Mouse (Mus musculus) heart, embryonic 13.5 days (tissue): ENCODE measurements around the gene Mmp28. TPM values are rescaled to one million over a fixed set of nuclear protein-coding genes. Genes with fewer than 3 reads are reported as not detected.

Experiments
- ATAC-seq: fragments of 200-750 bp; cut with Nextera tagmentation; 2 replicates; pipeline ENCODE4 v1.8.0; 2017; ENCODE audit warnings: moderate TSS enrichment; ENCODE audit not compliant: insufficient number of reproducible peaks, low FRiP score, low TSS enrichment; ENCODE audit errors: extremely low read depth
- H3K27ac ChIP-seq: fragments of 300-500 bp; sonication (generic); replicated peaks from 2 replicates; pipeline ENCODE4 v1.5.1; 2015; ENCODE audit warnings: moderate library complexity, mild to moderate bottlenecking, inconsistent platforms
- H3K27me3 ChIP-seq: fragments of 300-500 bp; sonication (generic); replicated peaks from 2 replicates; pipeline ENCODE4 v1.6.1; 2015; ENCODE audit warnings: mild to moderate bottlenecking, inconsistent platforms
- H3K36me3 ChIP-seq: fragments of 300-500 bp; sonication (generic); 2 replicates; pipeline ENCODE4 v1.6.1; 2015; ENCODE audit warnings: mild to moderate bottlenecking, inconsistent platforms
- H3K4me1 ChIP-seq: fragments of 300-500 bp; sonication (generic); 2 replicates; pipeline ENCODE4 v1.6.1; 2015; ENCODE audit warnings: inconsistent platforms
- H3K4me2 ChIP-seq: fragments of 300-500 bp; sonication (generic); 2 replicates; pipeline ENCODE4 v1.6.1; 2015; ENCODE audit warnings: inconsistent platforms, mild to moderate bottlenecking, moderate library complexity
- H3K4me3 ChIP-seq: fragments of 300-500 bp; sonication (generic); 2 replicates; pipeline ENCODE4 v1.5.1; 2015; ENCODE audit warnings: moderate library complexity, mild to moderate bottlenecking, inconsistent platforms
- H3K9ac ChIP-seq: fragments of 300-500 bp; sonication (generic); 2 replicates; pipeline ENCODE4 v1.6.1; 2015; ENCODE audit warnings: inconsistent platforms, mild to moderate bottlenecking, moderate library complexity
- H3K9me3 ChIP-seq: fragments of 300-500 bp; sonication (generic); 2 replicates; pipeline ENCODE4 v1.6.1; 2016; ENCODE audit warnings: inconsistent platforms
- WGBS: fragments of 180-500 bp; shearing (Covaris S2); methylation state at CpG from one replicate; pipeline ENCODE4 v1.1.7; 2015; ENCODE audit warnings: mixed read lengths; 5-methylcytosine and 5-hydroxymethylcytosine counted together
- polyA plus RNA-seq: library from polyadenylated mRNA; unstranded; fragments of >200 nt; fragmentation: Nextera tagmentation; extraction: Ambion mirVana; gene quantifications from 2 replicates; pipeline ENCODE4 v1.2.1, GENCODE M21; 2015

Gene Mmp28
- polyA plus RNA-seq, 1 experiment from 2014 or later, result 2.5 TPM

DNA sequence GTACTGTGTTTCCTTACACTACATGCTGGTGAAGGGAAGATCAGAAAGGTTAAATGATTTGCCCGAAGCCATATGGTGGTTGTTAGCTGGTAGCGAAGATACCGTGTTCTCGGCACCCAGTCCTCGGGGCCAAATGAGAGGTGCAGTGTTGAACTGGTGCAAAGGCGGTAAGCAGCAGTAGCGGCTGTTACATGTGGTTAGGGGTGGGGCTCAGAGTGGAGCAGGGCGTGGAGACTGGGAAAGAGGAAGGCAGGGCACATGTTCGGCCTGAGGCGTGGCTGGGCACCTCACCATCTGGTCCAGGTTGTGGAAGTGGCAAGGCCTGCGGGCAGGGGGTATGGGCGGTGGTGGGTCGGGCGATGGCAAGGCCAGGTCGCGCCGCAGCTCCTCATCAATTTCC, 35.9 kb downstream of the Mmp28 start:
- peaks cover 30% of the 10 kb centered on the region for H3K4me1 ChIP-seq
- no peaks in the 10 kb centered on the region for H3K36me3 ChIP-seq
- peak overlapping the region; percentile 32 for H3K4me3 ChIP-seq
- H3K4me2 ChIP-seq, result peak overlapping the region; percentile 61
- H3K27me3 ChIP-seq, result peaks cover 61% of the 10 kb centered on the region
- peak overlapping the region; percentile 52; the same call in 1 of the 2 replicates for H3K9ac ChIP-seq
- ATAC-seq, result no peak
- H3K9me3 ChIP-seq, result no peaks in the 10 kb centered on the region
- no peak overlapping the region for H3K27ac ChIP-seq
- 26% methylated on average over 17 of the region's 17 CpGs for WGBS

DNA sequence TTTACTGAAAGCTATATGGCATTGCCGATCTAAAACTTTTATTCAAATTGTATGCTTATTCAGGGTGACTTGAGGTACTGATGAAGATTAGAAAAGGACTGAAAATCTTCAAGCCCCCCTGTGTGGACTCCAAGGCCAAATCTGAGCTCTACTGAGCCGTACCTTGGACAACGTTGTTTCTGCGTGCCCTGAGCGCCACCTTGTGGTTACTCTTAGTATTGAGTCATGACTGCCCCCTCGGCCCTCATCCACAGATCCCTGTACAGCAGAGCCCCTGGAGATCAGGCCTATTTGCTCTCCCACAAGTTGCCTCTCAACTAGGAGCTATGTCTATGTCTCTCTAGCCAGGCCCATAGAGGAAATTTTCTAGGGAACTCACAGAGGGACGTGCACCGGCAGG, 38.2 kb downstream of the Mmp28 start:
- Histone ChIP-seq H3K27ac (no peak overlapping the region), H3K4me3 (no peak overlapping the region), H3K9ac (no peak overlapping the region), H3K27me3 (peaks cover 83% of the 10 kb centered on the region), H3K4me1 (peaks cover 12% of the 10 kb centered on the region), H3K36me3 (no peaks in the 10 kb centered on the region), H3K4me2 (no peak overlapping the region), H3K9me3 (no peaks in the 10 kb centered on the region)
- 6% methylated on average over 8 of the region's 8 CpGs for WGBS
- ATAC-seq, result no peak

DNA sequence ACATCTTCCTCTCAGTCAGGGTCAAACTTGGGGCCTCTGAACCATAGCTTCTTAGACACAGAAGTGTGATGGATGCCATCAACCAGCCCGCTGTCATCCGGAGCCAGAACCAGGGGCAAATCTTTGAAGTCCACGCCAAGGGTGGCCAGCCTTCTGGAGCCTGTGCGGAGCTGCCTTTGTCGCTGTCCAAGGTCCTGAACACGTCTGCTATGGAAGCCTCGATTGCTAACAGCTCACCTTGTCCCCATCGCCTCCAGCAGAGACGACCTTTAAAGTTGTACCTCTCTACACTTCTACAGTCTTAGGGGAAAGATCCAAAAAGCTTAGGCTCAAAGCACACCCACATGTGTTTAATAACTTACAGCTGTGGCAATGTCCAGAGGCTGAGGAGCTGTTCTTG, 41.6 kb downstream of the Mmp28 start:
- 3% methylated on average over 9 of the region's 9 CpGs for WGBS
- H3K27ac ChIP-seq, result no peak overlapping the region
- no peak overlapping the region for H3K4me2 ChIP-seq
- no peak overlapping the region for H3K4me3 ChIP-seq
- H3K9me3 ChIP-seq, result no peaks in the 10 kb centered on the region
- H3K9ac ChIP-seq, result no peak overlapping the region
- no peak for ATAC-seq
- H3K27me3 ChIP-seq, result peaks cover 77% of the 10 kb centered on the region
- peaks cover 7% of the 10 kb centered on the region for H3K4me1 ChIP-seq
- H3K36me3 ChIP-seq, result no peaks in the 10 kb centered on the region

DNA sequence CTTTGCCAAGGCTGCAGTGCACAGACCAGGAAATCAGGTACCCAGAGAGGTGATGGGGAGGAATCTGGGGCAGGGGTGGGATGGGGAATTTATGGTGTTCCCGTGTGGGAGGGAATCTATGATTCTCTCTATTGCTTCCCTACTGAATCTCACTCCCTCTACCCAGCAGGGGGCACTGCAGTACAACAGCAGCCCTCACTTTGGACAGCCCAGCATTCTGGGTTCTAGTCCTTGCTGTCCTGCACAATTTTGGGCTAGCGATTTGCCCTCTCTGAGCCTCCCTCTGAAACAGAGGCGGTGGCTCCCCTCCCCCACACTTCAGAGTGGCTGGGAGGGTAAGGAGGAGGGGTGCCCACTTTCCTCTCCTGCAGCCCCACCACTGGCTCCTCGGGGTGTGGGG, 42.5 kb downstream of the Mmp28 start:
- Histone ChIP-seq H3K4me2 (no peak overlapping the region), H3K4me3 (no peak overlapping the region), H3K27me3 (peaks cover 67% of the 10 kb centered on the region), H3K36me3 (no peaks in the 10 kb centered on the region), H3K4me1 (peaks cover 7% of the 10 kb centered on the region), H3K9ac (no peak overlapping the region), H3K27ac (no peak overlapping the region), H3K9me3 (no peaks in the 10 kb centered on the region)
- 24% methylated on average over 4 of the region's 4 CpGs for WGBS
- no peak for ATAC-seq

DNA sequence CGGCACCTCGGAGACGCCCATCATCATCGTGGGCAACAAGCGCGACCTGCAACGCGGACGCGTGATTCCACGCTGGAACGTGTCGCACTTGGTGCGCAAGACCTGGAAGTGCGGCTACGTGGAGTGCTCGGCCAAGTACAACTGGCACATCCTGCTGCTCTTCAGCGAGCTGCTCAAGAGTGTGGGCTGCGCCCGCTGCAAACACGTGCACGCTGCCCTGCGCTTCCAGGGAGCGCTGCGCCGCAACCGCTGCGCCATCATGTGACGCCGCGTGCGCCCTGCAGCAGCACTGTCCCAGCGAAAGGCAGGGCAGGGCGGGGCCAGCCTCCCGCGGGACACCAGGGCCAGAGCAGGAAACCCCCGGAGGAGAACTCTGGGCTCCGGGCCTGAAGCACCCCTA, 44.3 kb downstream of the Mmp28 start:
- Histone ChIP-seq H3K27me3 (peaks cover 59% of the 10 kb centered on the region), H3K27ac (no peak overlapping the region), H3K4me3 (peak overlapping the region; percentile 18), H3K4me2 (peak overlapping the region; percentile 42), H3K9me3 (no peaks in the 10 kb centered on the region), H3K9ac (no peak overlapping the region), H3K4me1 (peaks cover 7% of the 10 kb centered on the region), H3K36me3 (no peaks in the 10 kb centered on the region)
- ATAC-seq, result no peak
- WGBS, result 7% methylated on average over 38 of the region's 38 CpGs

DNA sequence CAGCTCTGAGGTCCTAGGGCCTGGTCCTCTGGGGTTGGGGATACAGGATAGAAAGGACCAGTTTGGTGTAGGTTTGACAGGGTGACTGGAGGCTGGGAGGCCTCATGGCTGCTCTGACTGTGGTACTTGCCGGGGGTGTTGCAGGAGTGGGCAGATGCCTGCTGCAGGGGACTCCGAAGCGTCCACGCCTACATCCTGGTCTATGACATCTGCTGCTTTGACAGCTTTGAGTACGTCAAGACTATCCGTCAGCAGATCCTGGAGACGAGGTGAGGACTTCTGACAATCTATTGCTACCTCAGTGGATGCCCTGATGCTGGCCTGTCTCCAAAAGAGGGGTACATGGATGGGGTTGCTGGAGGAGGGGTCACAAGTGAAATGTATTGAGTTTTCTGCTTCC, 45.2 kb downstream of the Mmp28 start:
- H3K4me2 ChIP-seq, result no peak overlapping the region
- H3K9ac ChIP-seq, result no peak overlapping the region
- no peak for ATAC-seq
- H3K4me1 ChIP-seq, result peaks cover 7% of the 10 kb centered on the region
- no peaks in the 10 kb centered on the region for H3K36me3 ChIP-seq
- WGBS, result 65% methylated on average over 7 of the region's 7 CpGs
- no peaks in the 10 kb centered on the region for H3K9me3 ChIP-seq
- peaks cover 55% of the 10 kb centered on the region for H3K27me3 ChIP-seq
- H3K27ac ChIP-seq, result no peak overlapping the region
- H3K4me3 ChIP-seq, result no peak overlapping the region

DNA sequence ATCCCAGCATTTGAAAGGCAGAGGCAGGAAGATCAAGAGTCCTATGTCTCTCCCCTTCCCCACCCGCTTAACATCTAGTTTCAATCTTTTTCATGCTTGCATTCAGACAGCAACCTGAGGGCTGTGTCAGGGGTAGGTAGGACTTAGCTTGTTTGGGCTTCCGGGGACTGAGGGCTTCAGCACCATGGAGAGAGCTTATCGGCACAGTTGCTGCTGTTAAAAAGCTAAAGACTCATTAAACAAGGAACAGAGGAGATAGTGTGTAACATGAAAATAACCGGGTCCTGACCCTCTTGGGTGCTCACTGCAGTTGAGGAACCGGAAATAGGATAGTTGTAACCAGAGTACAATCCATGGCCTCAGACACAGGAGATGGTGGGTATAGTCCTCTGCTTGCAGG, 45.8 kb downstream of the Mmp28 start:
- Histone ChIP-seq H3K9ac (no peak overlapping the region), H3K4me3 (no peak overlapping the region), H3K36me3 (no peaks in the 10 kb centered on the region), H3K4me1 (peaks cover 7% of the 10 kb centered on the region), H3K27ac (no peak overlapping the region), H3K27me3 (peaks cover 56% of the 10 kb centered on the region), H3K4me2 (no peak overlapping the region), H3K9me3 (no peaks in the 10 kb centered on the region)
- WGBS, result 7% methylated on average over 5 of the region's 5 CpGs
- ATAC-seq, result no peak

DNA sequence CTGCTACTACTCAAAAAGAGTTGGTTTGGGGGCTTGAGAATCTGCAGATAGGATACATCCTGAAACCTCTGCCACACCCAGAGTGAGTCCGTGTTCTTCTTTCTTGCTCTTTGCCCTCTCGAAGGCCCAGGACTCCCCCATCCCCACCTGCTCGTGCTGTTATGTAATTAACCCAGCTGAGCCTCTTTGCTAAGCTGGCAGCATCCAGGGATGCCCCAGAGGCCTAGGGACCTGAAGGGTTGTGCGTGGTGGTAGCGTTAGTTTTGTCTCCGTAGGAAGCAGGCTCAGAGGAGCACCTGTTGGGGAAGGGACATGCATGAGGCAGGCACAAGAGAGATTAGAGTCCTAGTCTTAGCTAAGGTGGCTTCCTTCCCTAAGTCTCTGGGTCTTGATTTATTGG, 52.4 kb downstream of the Mmp28 start:
- Histone ChIP-seq H3K4me2 (peak overlapping the region; percentile 87), H3K4me3 (peak overlapping the region; percentile 90), H3K36me3 (no peaks in the 10 kb centered on the region), H3K9me3 (no peaks in the 10 kb centered on the region), H3K4me1 (peaks cover 47% of the 10 kb centered on the region), H3K27me3 (peaks cover 24% of the 10 kb centered on the region; the same call in 1 of the 2 replicates), H3K9ac (peak overlapping the region; percentile 92), H3K27ac (no peak overlapping the region)
- no peak for ATAC-seq
- 51% methylated on average over 6 of the region's 6 CpGs for WGBS

DNA sequence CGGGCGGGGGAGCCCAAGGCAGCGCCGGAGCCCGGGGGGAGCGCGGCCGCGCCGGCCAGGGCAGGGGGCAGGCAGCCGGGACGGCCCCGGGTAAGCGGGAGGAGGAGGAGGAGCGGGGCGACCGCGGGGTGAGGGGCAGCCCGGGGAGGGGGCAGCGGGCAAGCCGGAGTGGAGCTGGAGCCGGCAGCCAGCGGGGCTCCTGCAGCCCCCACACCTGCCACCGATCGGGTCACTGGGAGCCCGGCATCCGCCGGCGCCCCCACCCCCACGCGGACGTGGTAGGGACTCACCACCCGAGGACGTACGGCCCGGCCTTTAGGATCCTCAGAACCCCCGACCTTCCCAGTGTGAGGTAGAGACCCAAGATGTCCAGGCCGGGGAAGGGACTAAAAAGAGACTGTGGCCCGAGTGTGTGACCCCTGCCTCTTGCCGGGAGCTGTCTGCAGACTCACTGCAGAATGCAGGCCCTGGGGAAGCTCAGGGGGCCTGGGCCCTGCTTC, 53.0 kb downstream of the Mmp28 start:
- ATAC-seq, result no peak
- Histone ChIP-seq H3K27me3 (peaks cover 24% of the 10 kb centered on the region; the same call in 1 of the 2 replicates), H3K27ac (peak overlapping the region; percentile 50; the same call in 1 of the 2 replicates), H3K4me2 (peak overlapping the region; percentile 87), H3K9me3 (no peaks in the 10 kb centered on the region), H3K9ac (peak overlapping the region; percentile 92), H3K36me3 (no peaks in the 10 kb centered on the region), H3K4me1 (peaks cover 51% of the 10 kb centered on the region), H3K4me3 (peak overlapping the region; percentile 90)
- 0% methylated on average over 27 of the region's 40 CpGs for WGBS

DNA sequence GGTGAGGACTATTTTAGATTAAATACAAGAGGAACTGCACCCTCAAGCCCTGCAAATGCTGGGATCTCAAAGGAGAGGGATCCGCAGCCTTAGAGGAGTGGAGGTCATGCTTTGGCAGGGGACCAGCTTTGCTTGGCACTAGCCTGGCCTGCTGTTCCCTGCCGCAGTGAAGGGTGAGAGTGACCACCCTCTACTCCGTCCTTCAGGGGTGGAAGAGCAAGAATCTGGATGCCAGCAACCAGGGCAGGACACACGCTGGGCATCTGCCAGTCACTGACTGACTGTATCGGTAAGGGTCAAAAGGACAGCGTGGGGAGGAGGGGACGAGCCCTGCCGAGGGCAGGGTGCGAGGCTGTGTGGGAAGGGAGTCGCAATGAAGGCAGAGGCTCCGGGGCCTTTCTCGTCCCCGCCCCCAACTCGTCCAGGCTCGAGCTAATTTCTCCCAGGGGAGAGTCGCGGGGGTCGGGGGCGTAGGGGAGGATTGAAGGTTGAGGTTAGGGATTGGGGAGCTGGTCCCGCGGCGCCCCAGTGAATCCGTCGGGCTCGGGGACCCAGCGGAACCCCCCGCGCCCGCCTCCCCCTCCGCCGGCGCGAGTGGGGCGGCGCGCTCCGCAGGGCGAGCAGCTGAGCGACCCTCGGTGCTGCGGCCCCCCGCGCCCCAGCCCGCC, 53.6 kb downstream of the Mmp28 start, which contains the start of gene Rasl10b:
Gene Rasl10b, plus strand, starts transcription at position 51 of the 668 bp plus-strand sequence.
- Histone ChIP-seq H3K9ac (peak within 1 kb of the TSS; percentile 92), H3K4me2 (peak within 1 kb of the TSS; percentile 87), H3K9me3 (no peaks in the 10 kb centered on the region), H3K27ac (peak within 1 kb of the TSS; percentile 50; the same call in 1 of the 2 replicates), H3K36me3 (peaks cover 4% of the 10 kb centered on the region), H3K4me3 (peak within 1 kb of the TSS; percentile 90), H3K27me3 (peaks cover 24% of the 10 kb centered on the region; the same call in 1 of the 2 replicates), H3K4me1 (peaks cover 51% of the 10 kb centered on the region)
- under 1% methylated on average over 19 of the region's 44 CpGs for WGBS
- ATAC-seq, result peak; percentile 16; the same call in 1 of the 2 replicates

DNA sequence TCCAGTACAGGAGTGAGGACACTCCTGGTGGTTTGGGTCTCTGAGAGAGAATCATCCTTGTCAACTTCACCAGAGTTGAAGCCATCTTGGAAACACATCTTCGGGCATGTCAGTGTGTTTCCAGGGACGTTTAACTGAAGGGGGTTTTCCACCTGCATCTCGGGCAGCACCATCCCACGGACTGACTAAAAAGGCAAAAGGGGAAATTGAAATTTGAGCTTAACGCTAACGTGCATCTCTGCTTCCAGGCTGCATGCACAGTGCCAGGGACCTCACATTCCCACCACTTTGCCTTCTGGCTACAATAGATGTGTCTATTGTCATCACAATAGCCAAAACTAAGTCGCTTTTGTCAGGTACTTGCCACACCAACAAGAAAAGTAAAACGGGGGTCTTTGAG, 54.6 kb downstream of the Mmp28 start:
- Histone ChIP-seq H3K36me3 (peaks cover 14% of the 10 kb centered on the region), H3K4me3 (no peak overlapping the region), H3K27me3 (peaks cover 24% of the 10 kb centered on the region; the same call in 1 of the 2 replicates), H3K9ac (no peak overlapping the region), H3K4me2 (no peak overlapping the region), H3K27ac (no peak overlapping the region), H3K9me3 (no peaks in the 10 kb centered on the region), H3K4me1 (peaks cover 56% of the 10 kb centered on the region)
- 47% methylated on average over 8 of the region's 8 CpGs for WGBS
- no peak for ATAC-seq

DNA sequence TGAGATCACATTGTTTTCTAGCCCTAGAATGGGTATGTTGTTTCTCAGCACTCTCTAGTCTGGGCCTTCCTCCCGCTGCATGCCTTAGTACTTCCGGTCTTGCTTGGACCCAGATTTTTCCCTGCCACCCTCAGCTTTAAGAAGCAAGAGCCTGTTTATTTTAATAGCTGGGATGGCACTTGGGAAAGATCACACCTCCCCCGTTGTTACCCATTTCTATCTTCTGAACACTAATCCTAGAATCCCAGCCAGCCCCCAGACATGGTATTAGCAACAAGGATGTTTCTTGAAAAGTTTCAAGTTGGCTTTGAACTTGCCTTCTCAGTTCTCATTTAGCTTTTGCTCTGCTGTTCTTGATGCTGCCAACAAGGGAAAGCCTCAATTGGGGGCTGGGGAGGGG, 56.5 kb downstream of the Mmp28 start:
- 43% methylated on average over 3 of the region's 3 CpGs for WGBS

More for the DNA sequence above, 56.5 kb downstream of the Mmp28 start:
- no peak for ATAC-seq
- Histone ChIP-seq H3K9me3 (no peaks in the 10 kb centered on the region), H3K27ac (no peak overlapping the region), H3K9ac (0 out of 2 replicates have a peak overlapping the region, but pooled peaks have one; percentile 24), H3K4me1 (peaks cover 60% of the 10 kb centered on the region), H3K27me3 (peaks cover 11% of the 10 kb centered on the region; the same call in 1 of the 2 replicates), H3K4me3 (no peak overlapping the region), H3K4me2 (no peak overlapping the region), H3K36me3 (peaks cover 31% of the 10 kb centered on the region)
